Mouse (Mus musculus): Measurements from ENCODE around the gene Brix1. TPM values are rescaled to one million over a fixed set of nuclear protein-coding genes. Genes with fewer than 3 reads are reported as not detected.
"Not testable (repeated sequence)": the region's sequence is repeated elsewhere in the genome, so short reads cannot be mapped to it uniquely, and the experiment has no call there.

The Brix1 gene
- polyA plus RNA-seq, 1 experiment = 24.7 TPM

DNA sequence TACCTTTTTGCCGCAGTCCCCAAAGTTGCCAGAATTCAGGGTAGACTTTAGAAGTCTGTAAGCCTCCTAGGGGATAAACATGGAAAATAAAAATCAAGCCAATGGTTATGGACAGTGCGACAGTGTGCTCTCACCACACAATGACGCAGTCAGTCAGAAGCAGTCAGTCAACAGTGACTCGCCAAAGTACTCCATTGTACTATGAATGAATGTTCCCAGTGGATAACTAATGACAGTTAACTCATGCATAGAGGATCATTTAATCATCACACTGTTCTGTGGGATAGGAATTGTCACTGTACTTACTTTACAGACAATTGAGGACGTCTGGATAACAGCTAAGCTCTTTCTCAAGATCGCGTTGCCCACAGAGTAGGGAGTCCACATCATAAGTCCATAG, 29.4 kb upstream of the Brix1 start:
- TF ChIP-seq MYOD1 (IDR thresholded peaks at IDR 0.05; ENCODE audit: control insufficient read depth, insufficient read length, low read depth) (no peak), MAX (IDR thresholded peaks at IDR 0.05) (no peak), FOSL1 (IDR thresholded peaks at IDR 0.05; ENCODE audit: insufficient read depth, low read length, poor library complexity, severe bottlenecking) (no peak), USF1 (IDR thresholded peaks at IDR 0.05; ENCODE audit: low read depth) (no peak), MYOG (IDR thresholded peaks at IDR 0.05; ENCODE audit: control insufficient read depth, extremely low read depth, insufficient read length) (no peak), CEBPB (IDR thresholded peaks at IDR 0.05; ENCODE audit: low read depth) (no peak), CTCF (IDR thresholded peaks at IDR 0.05; ENCODE audit: control insufficient read depth, insufficient read depth, insufficient read length) (no peak)
- Histone ChIP-seq H3K27me3 (ENCODE audit: control insufficient read depth, insufficient read depth, insufficient read length) (no peaks in the 10 kb centered on the region), H3K79me2 (ENCODE audit: control insufficient read depth, insufficient read depth) (no peaks in the 10 kb centered on the region)

DNA sequence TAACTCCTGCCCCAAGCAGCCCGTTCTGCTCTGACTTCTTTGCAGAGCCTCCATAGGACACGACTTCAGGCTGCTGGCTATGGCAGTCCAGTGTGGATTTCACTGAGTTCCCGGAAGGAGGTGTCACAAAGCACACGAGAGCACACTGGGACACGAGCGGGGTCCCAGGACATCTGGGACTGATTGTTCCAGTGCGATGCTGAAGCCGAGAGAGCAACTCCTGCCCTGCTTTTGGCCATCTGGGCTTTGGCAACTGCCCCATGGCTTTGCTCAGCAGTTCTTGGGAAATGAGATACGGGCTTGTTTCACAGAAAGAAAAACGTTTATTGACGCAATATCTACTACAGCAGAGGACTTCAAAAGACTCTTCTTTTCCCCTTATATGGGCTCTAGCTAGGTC, 20.4 kb upstream of the Brix1 start:
- H3K79me3 ChIP-seq (ENCODE audit: low read depth) = no peaks in the 10 kb centered on the region
- no peak overlapping the region for H3ac ChIP-seq (ENCODE audit: control insufficient read depth, insufficient read length, low read depth)
- H3K27me3 ChIP-seq (ENCODE audit: control insufficient read depth, insufficient read depth, insufficient read length) = no peaks in the 10 kb centered on the region
- TF ChIP-seq MYOD1 (IDR thresholded peaks at IDR 0.05; ENCODE audit: control insufficient read depth, insufficient read length, low read depth) (no peak), MAX (IDR thresholded peaks at IDR 0.05) (no peak), MYOG (IDR thresholded peaks at IDR 0.05; ENCODE audit: control insufficient read depth, extremely low read depth, insufficient read length) (no peak), CTCF (IDR thresholded peaks at IDR 0.05; ENCODE audit: control insufficient read depth, insufficient read depth, insufficient read length) (no peak), FOSL1 (IDR thresholded peaks at IDR 0.05; ENCODE audit: insufficient read depth, low read length, poor library complexity, severe bottlenecking) (no peak), USF1 (IDR thresholded peaks at IDR 0.05; ENCODE audit: low read depth) (no peak), CEBPB (IDR thresholded peaks at IDR 0.05; ENCODE audit: low read depth) (no peak)
- no peaks in the 10 kb centered on the region for H3K79me2 ChIP-seq (ENCODE audit: control insufficient read depth, insufficient read depth)
- H3K4me3 ChIP-seq (ENCODE audit: insufficient read depth, poor library complexity, severe bottlenecking) = no peak overlapping the region
- no peaks in the 10 kb centered on the region for H3K36me3 ChIP-seq (ENCODE audit: control insufficient read depth, insufficient read depth)

More for the DNA sequence above, 29.4 kb upstream of the Brix1 start:
- Histone ChIP-seq H3K79me3 (ENCODE audit: low read depth) (no peaks in the 10 kb centered on the region), H3ac (ENCODE audit: control insufficient read depth, insufficient read length, low read depth) (no peak overlapping the region), H3K36me3 (ENCODE audit: control insufficient read depth, insufficient read depth) (no peaks in the 10 kb centered on the region), H3K4me3 (ENCODE audit: insufficient read depth, poor library complexity, severe bottlenecking) (no peak overlapping the region)

DNA sequence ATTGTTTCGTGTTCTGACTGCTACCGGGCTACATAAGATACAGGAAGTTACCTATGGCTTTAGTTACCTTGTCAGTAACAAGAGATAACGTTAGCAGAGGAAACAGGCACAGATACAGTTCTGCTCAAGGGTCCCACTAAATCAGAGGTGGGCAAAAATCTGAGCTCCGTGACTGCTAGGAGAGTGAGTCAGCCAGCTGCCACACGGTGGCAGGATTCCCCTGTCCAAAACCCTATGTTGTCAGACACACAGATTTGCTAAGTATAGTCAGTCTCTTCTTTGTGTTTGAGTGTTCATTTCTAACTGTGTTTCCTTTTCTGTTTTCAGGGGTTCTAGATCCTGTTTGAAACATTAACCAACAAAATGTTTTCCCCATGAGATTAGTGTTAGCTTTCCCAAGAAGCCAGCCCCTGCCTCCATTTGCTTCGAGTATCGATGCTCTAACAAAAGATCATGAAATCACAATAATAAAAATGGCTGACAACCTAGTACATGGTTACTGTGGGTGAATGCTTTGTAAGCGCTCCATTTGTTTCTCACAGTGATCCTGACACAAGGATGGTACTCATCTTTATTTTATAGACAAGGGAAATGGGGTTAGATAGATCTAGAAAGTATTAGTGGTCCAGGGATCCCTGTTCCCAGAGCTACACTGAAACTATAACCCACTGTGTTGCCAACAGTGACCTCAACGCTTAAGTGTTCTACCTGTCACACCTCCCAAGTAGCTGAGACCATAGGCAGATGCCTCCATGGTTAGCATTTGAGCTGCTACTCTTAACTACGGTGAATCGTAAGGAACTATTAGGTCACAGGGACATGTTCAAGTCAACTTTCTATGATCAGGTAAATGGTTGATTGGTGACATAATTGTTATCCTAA, 15.3 kb upstream of the Brix1 start:
- Histone ChIP-seq H3K36me3 (ENCODE audit: control insufficient read depth, insufficient read depth) (peaks cover 4% of the 10 kb centered on the region), H3K79me3 (ENCODE audit: low read depth) (no peaks in the 10 kb centered on the region), H3K27me3 (ENCODE audit: control insufficient read depth, insufficient read depth, insufficient read length) (no peaks in the 10 kb centered on the region), H3K4me3 (ENCODE audit: insufficient read depth, poor library complexity, severe bottlenecking) (no peak overlapping the region), H3K79me2 (ENCODE audit: control insufficient read depth, insufficient read depth) (no peaks in the 10 kb centered on the region), H3ac (ENCODE audit: control insufficient read depth, insufficient read length, low read depth) (no peak overlapping the region)
- TF ChIP-seq MYOD1 (IDR thresholded peaks at IDR 0.05; ENCODE audit: control insufficient read depth, insufficient read length, low read depth) (no peak), CTCF (IDR thresholded peaks at IDR 0.05; ENCODE audit: control insufficient read depth, insufficient read depth, insufficient read length) (peak; percentile 77)

DNA sequence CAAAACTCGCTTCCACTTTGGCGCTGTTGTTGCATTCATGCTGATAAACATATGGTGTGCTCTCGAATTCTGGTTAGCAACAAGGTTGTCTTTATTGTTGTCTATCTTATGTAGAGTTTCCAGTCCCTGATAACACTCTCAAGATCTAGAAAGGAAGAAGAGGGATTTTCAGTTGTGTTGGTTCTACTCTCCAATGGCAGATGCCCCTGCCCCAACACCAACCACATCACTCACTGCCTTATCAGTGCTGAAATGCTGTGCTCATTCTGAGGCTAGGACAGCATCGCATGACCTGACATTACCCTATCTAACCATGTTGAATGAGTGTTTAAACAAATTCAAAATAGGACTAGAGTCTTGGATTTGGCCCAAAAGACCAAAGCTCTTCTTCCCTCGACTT, 14.3 kb upstream of the Brix1 start:
- Histone ChIP-seq H3ac (ENCODE audit: control insufficient read depth, insufficient read length, low read depth) (no peak overlapping the region), H3K79me3 (ENCODE audit: low read depth) (no peaks in the 10 kb centered on the region), H3K79me2 (ENCODE audit: control insufficient read depth, insufficient read depth) (no peaks in the 10 kb centered on the region), H3K4me3 (ENCODE audit: insufficient read depth, poor library complexity, severe bottlenecking) (no peak overlapping the region), H3K36me3 (ENCODE audit: control insufficient read depth, insufficient read depth) (peaks cover 13% of the 10 kb centered on the region), H3K27me3 (ENCODE audit: control insufficient read depth, insufficient read depth, insufficient read length) (no peaks in the 10 kb centered on the region)
- no peak for TF ChIP-seq USF1 (IDR thresholded peaks at IDR 0.05; ENCODE audit: low read depth)

DNA sequence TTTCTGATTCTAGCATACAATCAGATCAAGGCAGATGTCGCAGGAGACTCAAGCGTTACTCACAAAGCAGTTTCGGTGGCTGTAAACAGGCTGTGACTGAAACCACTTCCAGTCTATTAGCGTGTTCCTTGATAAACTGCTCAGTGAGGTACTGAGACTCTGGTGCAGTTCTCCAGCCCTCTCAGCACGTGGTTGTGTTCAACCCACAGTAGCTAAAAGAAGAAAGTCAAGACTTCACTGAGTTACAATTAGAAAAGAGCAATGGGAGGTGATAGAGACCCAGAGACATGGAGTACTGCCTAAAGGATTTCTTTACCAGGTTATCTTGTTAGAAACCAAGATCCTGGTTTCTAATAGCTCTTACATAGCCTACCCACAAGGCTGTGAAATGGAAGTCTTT, 13.8 kb upstream of the Brix1 start:
- H3K79me2 ChIP-seq (ENCODE audit: control insufficient read depth, insufficient read depth) = no peaks in the 10 kb centered on the region
- H3K79me3 ChIP-seq (ENCODE audit: low read depth) = no peaks in the 10 kb centered on the region
- peaks cover 17% of the 10 kb centered on the region for H3K36me3 ChIP-seq (ENCODE audit: control insufficient read depth, insufficient read depth)
- no peak overlapping the region for H3ac ChIP-seq (ENCODE audit: control insufficient read depth, insufficient read length, low read depth)
- H3K27me3 ChIP-seq (ENCODE audit: control insufficient read depth, insufficient read depth, insufficient read length) = no peaks in the 10 kb centered on the region
- no peak overlapping the region for H3K4me3 ChIP-seq (ENCODE audit: insufficient read depth, poor library complexity, severe bottlenecking)
- no peak for TF ChIP-seq MAX (IDR thresholded peaks at IDR 0.05)
- no peak for TF ChIP-seq FOSL1 (IDR thresholded peaks at IDR 0.05; ENCODE audit: insufficient read depth, low read length, poor library complexity, severe bottlenecking)
- no peak for TF ChIP-seq MYOD1 (IDR thresholded peaks at IDR 0.05; ENCODE audit: control insufficient read depth, insufficient read length, low read depth)
- TF ChIP-seq USF1 (IDR thresholded peaks at IDR 0.05; ENCODE audit: low read depth) = no peak
- TF ChIP-seq CEBPB (IDR thresholded peaks at IDR 0.05; ENCODE audit: low read depth) = no peak
- TF ChIP-seq MYOG (IDR thresholded peaks at IDR 0.05; ENCODE audit: control insufficient read depth, extremely low read depth, insufficient read length) = no peak
- no peak for TF ChIP-seq CTCF (IDR thresholded peaks at IDR 0.05; ENCODE audit: control insufficient read depth, insufficient read depth, insufficient read length)

DNA sequence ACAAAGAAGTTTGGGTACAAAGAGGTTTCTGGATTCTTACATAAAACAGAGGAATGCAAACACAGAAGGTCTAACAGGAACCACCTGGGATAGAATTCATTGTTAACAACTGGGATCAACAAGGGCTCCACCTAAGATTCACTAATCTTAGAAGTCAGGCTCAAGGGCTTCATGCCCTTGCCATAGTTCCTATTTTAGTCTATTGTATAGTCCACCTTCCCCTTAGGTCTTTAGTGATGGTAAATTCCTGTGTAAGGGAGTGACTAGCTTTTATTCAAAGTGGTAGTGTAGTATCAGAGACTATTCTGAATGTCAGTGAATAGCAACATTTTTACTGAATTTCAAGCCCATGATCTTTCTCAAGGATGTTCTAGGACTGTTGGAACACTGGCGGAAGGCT, 10.9 kb upstream of the Brix1 start:
- not testable (repeated sequence) for H3K4me3 ChIP-seq (ENCODE audit: insufficient read depth, poor library complexity, severe bottlenecking); H3K79me2 ChIP-seq (ENCODE audit: control insufficient read depth, insufficient read depth); H3K27me3 ChIP-seq (ENCODE audit: control insufficient read depth, insufficient read depth, insufficient read length); H3ac ChIP-seq (ENCODE audit: control insufficient read depth, insufficient read length, low read depth); H3K79me3 ChIP-seq (ENCODE audit: low read depth)
- peaks cover 44% of the 10 kb centered on the region for H3K36me3 ChIP-seq (ENCODE audit: control insufficient read depth, insufficient read depth)

All from C2C12 (cell line).